Mouse (Mus musculus): ENCODE data around the gene Zfp580.
A peak's percentile ranks its signal among the peaks of the same experiment; 100 is the strongest.

Zfp580 gene

DNA sequence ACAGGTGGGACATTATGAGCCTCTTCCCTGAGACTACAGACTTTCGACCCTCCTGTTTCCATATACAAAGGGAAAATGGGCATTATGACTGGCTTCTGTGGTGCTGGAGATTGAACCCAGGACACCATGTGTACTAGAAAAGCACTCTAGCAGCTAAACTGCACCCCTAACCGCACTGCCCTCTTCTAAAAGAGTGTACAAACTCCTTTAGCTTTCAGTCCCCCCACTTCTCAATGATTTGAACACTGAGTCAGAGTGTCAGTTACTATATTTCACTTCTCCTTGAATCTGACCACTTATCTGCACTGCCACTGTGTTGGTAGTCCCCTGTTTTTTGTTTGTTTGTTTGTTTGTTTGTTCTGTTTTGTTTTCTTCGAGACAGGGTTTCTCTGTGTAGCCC is 17.5 kb upstream of the Zfp580 start, which contains the start of gene 4632433K11Rik:
4632433K11Rik (plus strand) TSS at position 301 of the 400 bp plus-strand sequence.
- DNase-seq (ENCODE audit: low read depth, low spot score), result no peak

DNA sequence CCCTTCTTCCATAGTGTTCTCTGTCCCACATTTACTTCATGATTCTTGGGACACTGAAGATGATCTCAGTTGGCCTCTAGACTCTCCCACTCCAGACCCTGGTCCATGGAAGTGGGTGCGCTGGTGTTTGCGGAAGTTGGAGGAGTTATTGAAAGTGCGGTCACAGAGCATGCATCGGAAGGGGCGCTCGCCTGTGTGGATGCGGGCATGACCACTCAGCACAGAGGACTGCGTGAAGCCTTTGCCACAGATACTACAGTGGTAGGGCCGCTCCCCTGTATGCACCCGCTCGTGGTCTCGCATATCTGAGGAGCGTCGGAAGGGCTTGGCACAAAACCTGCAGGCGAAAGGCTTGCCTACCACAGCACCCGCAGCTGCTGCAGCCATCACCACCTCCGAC is 15.7 kb upstream of the Zfp580 start:
- no peak for DNase-seq (ENCODE audit: low read depth, low spot score)

DNA sequence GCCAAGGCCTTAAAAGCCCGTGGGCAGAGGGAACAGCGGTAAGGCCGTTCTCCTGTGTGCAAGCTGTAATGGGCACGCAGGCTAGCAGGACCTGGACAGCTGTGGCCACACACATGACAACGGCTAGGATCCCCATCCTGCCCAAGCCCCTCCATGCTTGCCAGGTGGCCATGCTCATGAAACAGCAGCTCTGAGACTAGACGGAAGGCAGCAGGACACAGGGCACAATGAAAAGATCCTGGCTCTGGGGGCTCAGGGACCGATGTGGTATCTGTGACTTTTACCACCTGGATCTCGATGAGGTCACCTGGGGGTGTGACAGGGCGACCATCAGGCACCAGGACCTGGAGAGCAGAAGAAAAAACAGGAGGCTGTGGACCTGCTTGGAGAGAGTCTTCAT is 15.2 kb upstream of the Zfp580 start:
- DNase-seq (ENCODE audit: low read depth, low spot score), result no peak

DNA sequence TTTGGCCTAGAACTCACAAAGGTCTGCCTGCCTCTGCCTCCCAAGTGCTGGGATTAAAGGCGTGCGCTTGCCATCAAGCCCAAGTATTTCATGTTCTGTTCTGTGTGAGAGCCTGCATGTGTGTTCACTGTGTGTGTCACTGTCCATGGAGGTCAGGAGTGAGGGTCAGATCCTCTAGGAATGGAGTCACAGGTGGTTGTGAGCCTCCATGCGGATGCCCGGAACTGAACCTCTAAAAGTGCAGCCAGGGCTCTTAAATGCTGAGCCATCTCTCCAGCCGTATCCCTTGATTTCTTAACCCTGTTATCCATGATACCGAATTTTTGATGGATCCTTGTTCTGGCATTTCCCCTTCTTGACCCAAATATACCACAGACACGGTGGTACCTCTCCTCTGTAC is 14.3 kb upstream of the Zfp580 start:
- no peak for DNase-seq (ENCODE audit: low read depth, low spot score)

DNA sequence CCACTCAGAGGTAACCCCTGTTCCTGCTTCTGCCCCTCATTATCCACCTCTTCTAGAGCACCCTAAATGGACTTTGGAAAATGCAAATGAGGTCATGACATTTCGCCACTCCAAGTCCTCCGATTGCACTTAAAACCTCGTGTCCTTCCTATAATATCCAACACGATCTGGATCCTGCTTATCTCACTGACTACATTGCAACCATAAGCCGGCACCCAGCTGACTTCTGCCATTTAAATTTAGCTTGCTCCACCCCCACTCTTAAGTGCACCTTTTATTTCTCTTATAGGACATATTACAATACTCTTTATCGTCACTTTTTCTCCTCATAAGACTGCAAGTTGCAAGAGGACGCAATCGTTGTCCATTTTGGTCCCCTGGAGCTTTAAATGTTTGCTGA is 13.9 kb upstream of the Zfp580 start:
- DNase-seq (ENCODE audit: low read depth, low spot score), result no peak

DNA sequence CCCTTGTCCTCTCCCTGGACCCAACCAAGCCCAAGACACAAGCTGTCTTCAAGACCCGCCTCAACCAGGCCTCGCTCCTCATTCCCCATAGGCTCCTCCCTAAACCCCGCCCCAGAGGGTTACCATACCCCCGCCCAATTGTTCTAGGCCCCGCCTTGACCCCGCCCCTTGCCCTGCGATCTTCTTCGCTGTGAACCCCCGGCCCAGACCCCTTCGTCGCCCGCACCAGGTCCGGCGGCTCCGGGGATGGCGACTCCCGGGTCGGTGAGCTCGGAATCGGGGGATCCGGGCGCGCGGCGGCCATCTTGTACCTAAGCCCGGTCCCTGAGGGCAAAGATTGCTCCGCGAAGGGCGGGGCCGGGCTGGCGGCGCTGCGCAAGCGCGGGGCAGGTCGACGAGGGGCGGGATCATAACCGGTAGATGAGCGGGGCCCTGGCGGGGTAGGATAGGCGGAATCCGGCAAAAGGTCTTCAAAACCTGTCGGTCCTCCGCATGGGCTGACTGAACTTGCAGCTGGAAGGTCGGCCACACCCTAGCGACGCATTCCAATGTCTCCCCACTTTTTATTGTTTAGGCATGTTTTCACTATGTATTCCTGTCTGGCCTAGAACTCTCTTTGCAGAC is 13.1 kb upstream of the Zfp580 start, which contains the start of gene Zfp784:
Zfp784 (minus strand) TSS at position 338 of the 624 bp plus-strand sequence.
- peak; percentile 96 for DNase-seq (ENCODE audit: low read depth, low spot score)

DNA sequence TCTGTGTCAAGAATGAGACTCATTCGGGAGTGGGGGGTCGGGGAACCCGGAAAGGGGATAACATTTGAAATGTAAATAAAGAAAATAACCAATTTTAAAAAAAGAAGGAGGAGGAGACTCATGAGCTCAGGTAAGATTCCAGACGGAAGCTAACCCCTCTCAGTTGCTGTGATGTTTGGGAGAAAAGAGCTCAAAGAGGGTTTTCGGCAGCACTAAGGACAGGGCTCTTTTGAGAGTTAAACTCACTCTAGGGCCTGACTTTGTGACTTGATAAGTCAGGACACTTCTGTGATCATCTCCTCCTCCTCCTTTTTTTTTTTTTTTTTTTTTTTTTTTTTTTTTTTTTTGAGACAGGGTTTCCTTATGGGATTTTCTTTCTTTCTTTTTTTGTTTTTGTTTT is 12.4 kb upstream of the Zfp580 start:
- DNase-seq (ENCODE audit: low read depth, low spot score), result peak; percentile 43

DNA sequence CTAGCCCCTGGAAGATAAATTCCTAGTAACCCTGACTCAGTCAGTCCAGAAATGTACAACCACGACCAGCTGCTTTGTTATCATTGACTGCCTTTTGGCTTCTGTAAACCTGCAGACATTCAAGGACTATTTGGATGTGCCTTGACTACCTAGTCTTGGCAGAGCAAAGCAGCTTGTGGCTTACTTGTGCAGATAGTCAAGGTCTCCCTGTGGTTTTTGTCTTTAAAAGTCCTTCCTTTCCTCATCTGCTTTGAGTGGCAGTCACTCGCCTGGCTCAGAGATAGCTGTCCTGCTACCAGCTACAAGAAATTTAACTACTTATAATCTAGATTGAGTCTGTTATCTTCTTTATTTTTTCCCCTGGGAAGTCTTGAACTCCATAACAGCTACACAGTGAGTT is 6.4 kb upstream of the Zfp580 start:
- no peak for DNase-seq (ENCODE audit: low read depth, low spot score)

DNA sequence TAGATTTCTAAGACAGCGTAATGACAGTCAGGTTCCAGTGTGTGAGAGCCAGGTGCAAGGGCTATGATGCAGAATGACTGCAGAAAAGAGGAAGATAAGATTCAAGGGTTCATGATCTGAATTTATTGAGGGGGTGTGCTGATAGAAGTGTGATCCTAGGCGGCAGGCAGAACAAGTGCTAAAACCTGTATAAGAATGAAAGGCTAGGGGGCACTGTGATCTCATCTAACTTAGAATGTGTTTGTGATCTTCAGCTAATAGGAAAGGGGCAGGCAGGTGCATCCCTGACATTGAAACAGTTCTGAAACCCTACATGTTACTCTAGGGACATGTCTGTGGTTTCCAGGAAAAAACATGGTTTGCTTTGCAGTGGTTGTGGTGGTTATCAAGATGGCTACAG is 5.2 kb upstream of the Zfp580 start:
- no peak for DNase-seq (ENCODE audit: low read depth, low spot score)

DNA sequence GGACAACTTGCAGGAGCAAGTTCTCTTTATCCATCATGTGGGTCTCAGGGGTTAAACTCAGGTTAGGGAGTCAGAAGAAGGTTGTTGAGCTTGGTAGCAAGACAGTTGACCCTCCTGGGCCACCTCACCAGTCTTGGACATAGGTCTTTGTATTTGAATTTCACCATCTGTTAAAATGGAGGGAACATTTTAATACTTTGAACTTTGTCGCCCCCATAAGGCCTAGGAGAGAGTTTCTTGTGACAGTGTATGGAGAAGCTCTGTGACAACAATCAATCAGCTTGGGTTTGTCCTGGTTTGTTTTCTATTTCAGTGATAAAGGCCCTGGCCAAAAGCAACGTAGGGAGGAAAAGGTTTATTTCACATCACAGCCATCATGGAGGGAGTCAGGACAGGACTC is 4.0 kb upstream of the Zfp580 start:
- DNase-seq (ENCODE audit: low read depth, low spot score), result peak; percentile 49

DNA sequence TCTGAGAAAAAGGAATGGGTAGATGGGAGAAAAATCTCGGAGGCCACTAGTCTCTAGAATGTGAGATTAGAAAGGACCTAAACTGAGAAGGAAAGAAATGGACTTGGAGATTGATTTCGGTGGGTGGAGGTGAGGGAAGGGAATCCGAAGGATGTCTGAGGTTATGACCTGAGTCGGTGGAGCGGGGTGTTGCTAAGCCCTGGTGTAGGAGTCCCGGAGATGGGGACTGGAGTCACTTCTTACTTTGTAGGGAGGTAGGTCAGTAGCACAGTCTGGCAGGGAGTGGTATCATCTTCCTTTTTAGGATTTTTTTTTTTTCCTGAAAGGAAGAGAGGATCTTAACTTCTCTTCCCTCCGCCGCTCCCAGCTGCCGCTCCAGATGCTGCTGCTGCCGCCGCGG is 1.1 kb downstream of the Zfp580 start:
- no peak for DNase-seq (ENCODE audit: low read depth, low spot score)

DNA sequence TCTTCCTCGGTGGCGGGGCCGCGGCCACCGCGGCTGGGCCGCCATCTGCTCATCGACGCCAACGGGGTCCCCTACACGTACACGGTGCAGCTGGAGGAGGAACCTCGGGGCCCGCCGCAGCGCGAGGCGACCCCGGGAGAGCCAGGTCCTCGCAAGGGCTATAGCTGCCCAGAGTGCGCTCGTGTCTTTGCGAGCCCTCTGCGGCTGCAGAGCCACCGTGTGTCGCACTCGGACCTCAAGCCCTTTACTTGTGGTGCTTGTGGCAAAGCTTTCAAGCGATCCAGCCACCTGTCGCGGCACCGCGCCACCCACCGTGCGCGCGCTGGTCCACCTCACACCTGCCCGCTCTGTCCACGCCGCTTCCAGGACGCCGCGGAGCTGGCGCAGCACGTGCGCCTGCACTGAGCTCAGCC is 1.6 kb downstream of the Zfp580 start:
- no peak for DNase-seq (ENCODE audit: low read depth, low spot score)

DNA sequence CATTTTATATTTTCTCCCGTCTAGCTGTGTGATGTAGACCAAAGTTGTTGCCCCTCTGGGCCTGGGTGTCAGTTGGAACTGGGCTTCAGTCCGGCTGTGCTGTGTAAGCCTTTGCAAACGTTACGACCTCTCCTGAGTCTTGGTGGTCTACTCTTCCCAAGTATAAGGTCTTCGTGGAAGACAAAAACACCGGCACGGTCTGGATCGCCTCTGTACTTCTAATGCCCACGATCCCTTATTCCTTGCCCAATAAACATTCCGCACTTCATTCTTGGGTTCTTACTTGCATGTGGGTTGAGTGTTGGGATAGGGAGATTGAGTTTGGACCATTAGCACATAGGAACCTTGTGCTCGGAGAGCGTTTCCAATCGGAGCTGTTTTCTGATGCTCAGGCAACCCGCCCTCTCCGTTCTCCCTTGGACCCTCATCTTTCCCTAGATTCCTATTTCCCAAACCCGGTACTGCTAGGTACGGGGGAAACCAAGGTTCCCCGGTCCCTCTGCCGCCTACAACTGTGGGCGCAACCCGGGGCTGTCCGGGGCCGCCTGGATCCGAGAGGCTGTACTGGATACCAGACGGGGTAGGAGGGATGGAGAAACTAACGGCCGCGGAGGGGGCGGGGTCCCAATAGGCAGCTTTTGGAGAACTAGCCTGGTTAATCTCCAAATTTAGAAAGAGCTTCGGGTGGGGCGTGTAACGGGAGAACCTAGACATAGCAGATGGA is 2.3 kb downstream of the Zfp580 start:
- DNase-seq (ENCODE audit: low read depth, low spot score), result peak; percentile 67

DNA sequence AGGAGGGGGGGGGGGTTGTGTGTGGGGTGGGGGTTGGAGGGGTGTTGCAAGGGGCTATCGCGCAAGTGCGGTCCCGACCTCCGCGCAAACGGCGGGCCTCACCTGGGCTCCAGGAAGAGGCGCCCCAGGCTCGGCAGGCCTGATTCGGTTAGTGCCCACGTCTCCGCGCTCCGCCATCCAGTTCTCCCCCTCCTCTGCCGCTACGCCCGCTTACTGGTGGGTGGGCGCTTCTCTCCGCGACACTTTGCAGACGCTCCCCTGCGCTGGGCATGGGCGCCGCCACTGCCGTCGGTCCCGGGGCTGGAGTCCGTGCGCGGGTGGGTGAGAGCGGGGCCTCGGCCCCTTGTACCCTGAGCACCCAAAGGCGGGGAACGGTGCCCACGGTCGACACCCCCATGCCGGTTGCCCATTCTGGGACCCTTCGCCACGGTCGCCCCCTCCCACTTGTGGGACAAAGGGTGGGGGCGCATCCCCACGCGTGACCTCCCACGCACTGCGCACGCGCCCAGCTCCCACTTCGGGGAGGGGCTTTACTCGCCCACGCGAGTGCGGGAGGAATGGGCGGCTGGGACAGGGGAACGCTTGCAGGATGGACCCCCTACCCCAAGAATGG is 5.4 kb downstream of the Zfp580 start:
- DNase-seq (ENCODE audit: low read depth, low spot score), result peak; percentile 27

DNA sequence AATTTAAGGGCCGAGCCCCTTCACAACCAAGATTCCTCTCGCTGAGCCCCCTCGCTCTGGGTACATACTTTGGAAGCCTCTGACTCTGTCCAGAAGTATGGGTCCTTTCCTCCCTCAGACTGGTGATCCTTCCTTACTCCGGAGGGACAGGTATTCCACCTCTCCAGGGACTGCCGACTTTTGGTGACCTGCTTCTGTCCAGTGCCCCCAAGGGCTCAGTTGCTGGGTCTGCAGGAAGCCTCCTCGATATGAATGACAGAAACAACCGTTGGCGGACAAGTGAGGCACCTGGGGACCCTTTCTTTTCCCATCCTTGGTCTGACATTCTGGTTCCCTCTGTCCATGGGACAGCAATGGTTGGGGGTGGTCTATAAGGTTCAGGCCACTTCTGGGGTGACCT is 6.0 kb downstream of the Zfp580 start:
- no peak for DNase-seq (ENCODE audit: low read depth, low spot score)

DNA sequence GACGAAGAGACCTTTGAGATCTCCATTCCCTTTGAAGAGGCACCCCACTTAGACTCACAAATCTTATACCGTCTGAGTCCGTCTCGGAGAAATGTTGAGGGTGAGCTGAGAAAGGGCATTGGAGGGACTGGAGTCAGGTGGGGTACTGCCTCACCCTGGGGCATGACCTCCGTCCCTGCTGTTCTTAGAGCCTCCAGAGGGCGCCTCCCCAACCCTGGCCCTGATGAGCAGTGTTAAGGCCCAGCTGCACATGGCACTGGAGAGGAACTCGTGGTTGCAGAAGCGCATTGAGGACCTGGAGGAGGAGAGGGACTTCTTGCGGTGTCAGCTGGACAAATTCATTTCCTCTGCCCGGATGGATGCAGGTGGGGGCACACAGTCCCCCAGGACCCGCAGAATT is 6.5 kb downstream of the Zfp580 start:
- DNase-seq (ENCODE audit: low read depth, low spot score), result peak; percentile 53

DNA sequence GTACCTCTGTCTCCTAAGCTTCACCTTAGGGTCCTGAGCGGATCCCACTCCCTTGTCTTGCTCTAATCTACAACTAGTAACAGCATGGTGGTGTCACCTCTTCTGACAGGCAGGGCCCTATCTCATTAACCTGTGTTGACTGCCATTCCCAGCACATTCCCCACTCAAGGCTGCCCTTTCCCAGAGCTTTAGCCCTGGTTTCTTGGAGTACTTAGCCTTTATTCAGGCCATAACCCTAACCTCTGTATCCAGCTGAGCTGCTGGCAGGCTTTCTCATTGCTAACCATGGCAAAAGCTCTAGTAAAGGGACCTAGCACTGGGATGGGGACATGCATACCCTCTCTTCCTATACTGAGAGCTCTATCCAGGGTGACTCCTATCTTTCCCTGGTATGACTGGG is 7.3 kb downstream of the Zfp580 start:
- no peak for DNase-seq (ENCODE audit: low read depth, low spot score)

DNA sequence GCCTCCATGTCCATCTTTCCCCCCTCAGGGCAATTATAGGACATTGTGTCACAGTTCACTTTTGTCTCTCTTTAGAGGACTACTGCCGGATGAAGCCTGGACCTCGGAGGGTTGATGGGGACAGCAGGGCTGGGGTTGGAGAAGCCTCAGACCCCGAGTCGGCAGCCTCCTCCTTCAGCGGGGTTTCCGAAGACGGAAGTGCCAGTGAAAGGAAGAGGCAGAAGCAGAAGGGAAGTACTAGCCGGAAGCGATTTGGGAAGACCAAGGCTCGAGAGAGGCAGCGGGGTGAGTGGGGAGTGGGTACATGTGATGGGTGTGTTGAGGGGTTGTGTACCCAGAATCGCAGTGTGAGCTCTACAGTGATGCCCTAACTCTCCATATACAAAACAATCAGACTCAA is 8.1 kb downstream of the Zfp580 start:
- DNase-seq (ENCODE audit: low read depth, low spot score), result no peak

DNA sequence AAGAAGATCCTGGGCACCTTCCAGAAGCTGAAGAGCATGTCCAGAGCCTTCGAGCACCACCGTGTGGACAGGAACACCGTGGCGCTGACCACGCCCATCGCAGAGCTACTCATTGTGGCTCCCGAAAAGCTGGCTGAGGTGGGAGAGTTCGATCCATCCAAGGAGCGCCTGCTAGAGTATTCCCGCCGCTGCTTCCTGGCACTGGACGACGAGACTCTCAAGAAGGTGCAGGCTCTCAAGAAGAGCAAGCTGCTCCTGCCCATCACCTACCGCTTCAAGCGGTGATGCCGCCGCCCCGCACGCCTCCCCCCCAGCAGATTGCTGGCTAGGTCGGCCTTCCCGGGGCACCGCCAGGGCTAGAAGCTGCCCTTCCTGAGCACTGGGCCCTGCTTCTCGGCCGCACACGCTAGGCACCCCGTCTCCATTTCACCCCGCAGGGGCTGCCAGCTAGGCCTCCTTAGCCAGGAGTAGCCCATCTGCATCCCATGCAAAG is 8.9 kb downstream of the Zfp580 start:
- DNase-seq (ENCODE audit: low read depth, low spot score), result peak; percentile 91

DNA sequence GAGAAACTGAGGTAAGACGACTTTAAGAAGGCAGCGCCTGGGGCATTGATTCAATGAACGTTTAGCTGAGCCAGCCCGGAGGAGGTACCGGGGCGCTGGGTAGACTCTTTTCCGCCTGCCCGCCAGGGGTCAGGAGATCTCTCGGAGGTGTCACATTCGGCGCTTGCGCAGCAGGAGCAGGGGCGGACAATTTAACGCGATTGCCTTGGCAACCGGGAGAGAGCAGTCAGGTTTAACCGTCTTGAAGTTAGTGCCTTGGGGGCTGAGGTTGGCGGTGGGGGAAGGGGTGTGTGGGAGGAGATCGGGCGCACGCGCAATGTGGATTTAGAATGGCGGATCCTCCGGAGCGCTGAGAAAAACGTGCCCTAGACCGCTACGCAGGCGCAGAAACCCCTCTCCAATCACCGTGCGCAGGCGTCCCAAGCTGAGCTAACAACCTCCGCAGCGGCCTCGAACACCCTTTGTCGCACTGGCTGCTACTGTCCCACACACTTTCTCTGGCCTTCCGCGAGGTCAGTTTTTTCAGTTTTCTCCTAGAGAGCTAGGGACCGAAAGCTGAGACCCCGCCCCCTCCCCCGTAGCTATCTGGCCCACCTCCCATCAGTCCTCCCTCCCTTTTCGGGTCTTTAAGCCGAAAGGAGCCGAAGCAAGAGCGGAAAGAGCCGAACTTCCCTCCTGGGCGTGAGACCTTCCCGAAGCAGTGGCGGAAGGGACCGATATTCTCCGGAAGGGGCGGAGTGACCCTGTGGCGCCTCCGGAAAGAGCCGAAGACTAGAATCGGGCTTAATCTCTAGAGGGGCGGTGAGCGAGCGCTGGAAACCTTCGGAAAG is 9.8 kb downstream of the Zfp580 start:
- peak; percentile 98 for DNase-seq (ENCODE audit: low read depth, low spot score)

DNA sequence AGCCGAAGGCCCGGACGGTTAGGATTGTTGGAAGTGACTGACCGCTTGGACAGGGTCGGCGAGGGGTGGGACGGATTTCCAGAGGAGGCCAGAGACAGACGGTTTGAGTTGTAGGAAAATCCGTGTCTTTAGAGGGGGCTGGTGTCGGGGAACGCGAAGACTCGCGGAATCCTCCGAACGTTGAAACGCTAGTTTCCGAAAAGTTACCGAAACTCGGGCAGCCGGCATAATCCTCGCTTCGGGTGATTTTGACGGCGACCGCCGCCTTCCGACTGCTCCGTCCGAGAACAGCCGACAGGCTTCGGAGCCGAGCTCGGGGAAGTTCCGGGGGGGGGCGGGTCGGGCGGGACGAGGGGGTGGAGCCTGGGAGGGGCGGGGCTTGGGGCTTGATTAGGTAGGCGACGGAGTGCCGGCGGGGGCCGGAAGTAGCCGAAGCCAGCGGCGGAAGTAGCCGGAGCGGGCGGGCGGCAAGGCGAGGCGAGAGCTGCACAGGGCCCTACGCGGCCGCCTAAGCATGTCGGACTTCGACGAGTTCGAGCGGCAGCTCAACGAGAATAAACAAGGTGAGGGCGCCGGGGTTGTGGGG is 10.5 kb downstream of the Zfp580 start, which contains the start of gene U2af2:
U2af2 (plus strand) TSS at position 370 of the 586 bp plus-strand sequence.
- peak; percentile 95 for DNase-seq (ENCODE audit: low read depth, low spot score)
